In the genomic region with DNA sequence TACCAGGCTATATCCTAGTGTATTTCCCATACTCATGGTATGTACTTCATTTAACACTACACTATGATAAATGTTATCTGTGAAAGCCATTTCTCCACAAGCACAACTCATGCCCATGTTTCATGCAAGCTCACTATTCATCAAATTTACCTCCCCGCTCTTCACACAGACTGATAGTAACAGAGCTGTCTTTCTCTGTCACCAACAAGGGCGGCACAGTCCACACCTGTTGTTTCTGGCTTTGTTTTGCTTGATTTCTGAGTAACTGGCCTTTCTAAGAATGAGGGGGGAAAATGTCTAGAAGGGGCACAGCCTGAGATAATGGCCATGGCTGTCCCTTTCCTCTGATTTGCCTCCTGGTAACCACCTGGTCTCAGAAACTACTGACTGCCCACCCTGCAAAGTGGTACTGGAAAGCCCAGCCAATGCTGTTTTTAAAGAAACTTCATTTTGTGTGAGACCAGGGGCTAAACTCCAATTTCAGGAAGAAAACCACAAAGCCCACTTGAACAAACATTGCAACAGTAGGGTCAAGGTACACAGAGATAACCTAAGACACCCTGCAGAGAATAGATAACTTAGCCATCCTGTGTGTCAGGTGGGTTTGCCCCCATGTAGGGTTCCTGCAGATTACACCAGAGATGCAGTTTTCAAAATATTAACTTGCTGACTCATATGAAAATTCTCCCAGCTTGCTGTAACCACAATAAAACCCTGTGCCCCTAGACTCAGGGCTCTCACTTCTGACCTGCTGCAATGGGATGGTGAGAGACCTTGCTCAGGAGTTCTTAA, we compare ENCODE assay signal across 25 mouse cellular contexts.
DNase-seq lines count a peak whose midpoint lies in the region; ATAC-seq and TF ChIP-seq lines count a peak whose summit lies in the region.
"Had no signal": no experiment of that assay in that cellular context is flagged by ENCODE, and none has a peak within 500 bp of the region (broad histone marks: within the 10 kb centered on the region; RNA-seq: fewer than 3 reads in every experiment).

No protein-coding gene starts in this region.

- no peaks in the 10 kb centered on the region; the same call in 1 of the 2 replicates for H3K27me3 ChIP-seq in liver, embryonic 11.5 days (replicated peaks; ENCODE audit: control insufficient read depth, insufficient read depth, low read length)
- H3K27me3 ChIP-seq in liver, postnatal 0 days (ENCODE audit: insufficient read depth, low read length): no peaks in the 10 kb centered on the region
- no peaks in the 10 kb centered on the region for H3K27me3 ChIP-seq in intestine, embryonic 15.5 days (replicated peaks)
- H3K27me3 ChIP-seq in liver, embryonic 15.5 days: no peaks in the 10 kb centered on the region
- H3K27me3 ChIP-seq: forebrain, embryonic 15.5 days; heart, embryonic 12.5 days had no signal

- 56% methylated on average over 2 of the region's 2 CpGs for WGBS in liver, embryonic 11.5 days
- 53% methylated on average over 2 of the region's 2 CpGs for WGBS in liver, postnatal 0 days (ENCODE audit: insufficient replicate concordance)
- WGBS in intestine, embryonic 15.5 days: 78% methylated on average over 2 of the region's 2 CpGs
- WGBS in liver, embryonic 15.5 days (ENCODE audit: insufficient replicate concordance): 34% methylated on average over 2 of the region's 2 CpGs

- peak overlapping the region; percentile 14; the same call in 1 of the 2 replicates for H3K4me2 ChIP-seq in liver, embryonic 11.5 days
- no peak overlapping the region for H3K4me2 ChIP-seq in liver, postnatal 0 days (ENCODE audit: low read depth, low read length)
- no peak overlapping the region for H3K4me2 ChIP-seq in intestine, embryonic 15.5 days (replicated peaks)
- no peak overlapping the region for H3K4me2 ChIP-seq in liver, embryonic 15.5 days
- H3K4me2 ChIP-seq: forebrain, embryonic 15.5 days; heart, embryonic 12.5 days; hindbrain, embryonic 14.5 days had no signal

- no peaks in the 10 kb centered on the region for H3K36me3 ChIP-seq in liver, embryonic 11.5 days (ENCODE audit: control insufficient read depth, insufficient read depth, low read length)
- H3K36me3 ChIP-seq in liver, postnatal 0 days (replicated peaks; ENCODE audit: insufficient read depth, low read length): no peaks in the 10 kb centered on the region
- no peaks in the 10 kb centered on the region for H3K36me3 ChIP-seq in intestine, embryonic 15.5 days
- H3K36me3 ChIP-seq in liver, embryonic 15.5 days (replicated peaks): no peaks in the 10 kb centered on the region
- H3K36me3 ChIP-seq: forebrain, embryonic 15.5 days; heart, embryonic 12.5 days had no signal

- H3K4me1 ChIP-seq in liver, embryonic 11.5 days (replicated peaks; ENCODE audit: control insufficient read depth, insufficient read depth, low read length): peaks cover 10% of the 10 kb centered on the region; the same call in 1 of the 2 replicates
- H3K4me1 ChIP-seq in liver, postnatal 0 days (ENCODE audit: insufficient read depth): peaks cover 7% of the 10 kb centered on the region; the same call in 1 of the 2 replicates
- H3K4me1 ChIP-seq in intestine, embryonic 15.5 days (replicated peaks): 0 out of 2 replicates have a peak, but pooled peaks cover 2% of the 10 kb centered on the region
- H3K4me1 ChIP-seq in liver, embryonic 15.5 days (replicated peaks): peaks cover 22% of the 10 kb centered on the region

- no peaks in the 10 kb centered on the region for H3K9me3 ChIP-seq in liver, embryonic 11.5 days (ENCODE audit: control insufficient read depth, low read length)
- no peaks in the 10 kb centered on the region for H3K9me3 ChIP-seq in liver, postnatal 0 days (ENCODE audit: low read length)
- no peaks in the 10 kb centered on the region for H3K9me3 ChIP-seq in intestine, embryonic 15.5 days
- no peaks in the 10 kb centered on the region for H3K9me3 ChIP-seq in liver, embryonic 15.5 days (replicated peaks)
- H3K9me3 ChIP-seq: forebrain, embryonic 15.5 days had no signal

- H3K4me3 ChIP-seq in liver, embryonic 11.5 days (ENCODE audit: low read depth, low read length): no peak overlapping the region
- H3K4me3 ChIP-seq in liver, postnatal 0 days (ENCODE audit: low read depth, low read length): no peak overlapping the region
- no peak overlapping the region for H3K4me3 ChIP-seq in intestine, embryonic 15.5 days (replicated peaks)
- H3K4me3 ChIP-seq in liver, embryonic 15.5 days (replicated peaks): no peak overlapping the region
- H3K4me3 ChIP-seq: forebrain, embryonic 15.5 days; gastrocnemius, adult 2 months; heart, adult 2 months; heart, embryonic 12.5 days had no signal

- TF ChIP-seq CTCF in liver, postnatal 0 days (IDR thresholded peaks at IDR 0.05; ENCODE audit: low read depth): no peak

- no peak for DNase-seq in liver, embryonic 11.5 days (ENCODE audit: low spot score)
- no peak for DNase-seq in liver, postnatal 0 days
- DNase-seq in kidney, postnatal 14 days: no peak
- no peak for DNase-seq in kidney, adult 8-10 months
- DNase-seq in ovary, postnatal 36 days (ENCODE audit: low spot score): no peak
- DNase-seq: adrenal gland, adult 2 months; cerebellum, adult 11 months; cerebellum, adult 9-10 months; cerebellum, postnatal 36 days; gastrocnemius, adult 2 months; heart, adult 2 months; kidney, adult 9 months; kidney, postnatal 10 days; lung, adult 18-20 months; lung, postnatal 4 days; right cerebral cortex, postnatal 4 days; thymus, postnatal 4 days had no signal

- peak overlapping the region; percentile 19; the same call in 1 of the 2 replicates for H3K27ac ChIP-seq in liver, embryonic 11.5 days (ENCODE audit: low read depth, low read length)
- no peak overlapping the region for H3K27ac ChIP-seq in liver, postnatal 0 days (ENCODE audit: low read depth)
- H3K27ac ChIP-seq in intestine, embryonic 15.5 days: no peak overlapping the region
- no peak overlapping the region; the same call in 1 of the 2 replicates for H3K27ac ChIP-seq in liver, embryonic 15.5 days (replicated peaks)
- H3K27ac ChIP-seq: forebrain, embryonic 15.5 days; gastrocnemius, adult 2 months; heart, adult 2 months; hindbrain, embryonic 14.5 days had no signal

- no peak overlapping the region for H3K9ac ChIP-seq in liver, embryonic 11.5 days (ENCODE audit: low read depth, low read length)
- no peak overlapping the region for H3K9ac ChIP-seq in liver, postnatal 0 days (replicated peaks)
- H3K9ac ChIP-seq in intestine, embryonic 15.5 days: no peak overlapping the region
- H3K9ac ChIP-seq in liver, embryonic 15.5 days: no peak overlapping the region
- H3K9ac ChIP-seq: forebrain, embryonic 15.5 days; heart, embryonic 12.5 days; hindbrain, embryonic 14.5 days had no signal

- peak; percentile 75 for ATAC-seq in liver, embryonic 11.5 days (replicated peaks; ENCODE audit: low FRiP score)
- no peak for ATAC-seq in liver, postnatal 0 days
- ATAC-seq in intestine, embryonic 15.5 days: peak; percentile 73
- ATAC-seq in liver, embryonic 15.5 days (ENCODE audit: insufficient read depth): peak; percentile 56
- ATAC-seq: activated CD4-positive, CD25-positive, alpha-beta regulatory T cell, adult 4 months; forebrain, embryonic 15.5 days; lung, postnatal 0 days; midbrain, embryonic 16.5 days had no signal

- no peak for TF ChIP-seq EP300 in liver, postnatal 0 days (IDR thresholded peaks at IDR 0.05; ENCODE audit: low read depth)
